Mouse (Mus musculus): ENCODE data around the gene Nsun2. TPM values are rescaled to one million over a fixed set of nuclear protein-coding genes. Genes with fewer than 3 reads are reported as not detected.

Gene Nsun2
- polyA plus RNA-seq, 1 experiment from 2014 or later: 115 TPM

- H3K9me3 ChIP-seq (ENCODE audit: control insufficient read depth, low read length): no peaks in the 10 kb centered on the region
- H3K36me3 ChIP-seq (ENCODE audit: control insufficient read depth, insufficient read depth, low read length): peaks cover 27% of the 10 kb centered on the region
- H3K4me1 ChIP-seq (ENCODE audit: control insufficient read depth, insufficient read depth, low read length): peaks cover under 1% of the 10 kb centered on the region; the same call in 1 of the 2 replicates
- no peak overlapping the region for H3K27ac ChIP-seq (ENCODE audit: low read length)
- no peak for ATAC-seq
- no peak overlapping the region for H3K4me3 ChIP-seq (ENCODE audit: low read length)
- H3K27me3 ChIP-seq (replicated peaks; ENCODE audit: control insufficient read depth, insufficient read depth, low read length): no peaks in the 10 kb centered on the region
- 88% methylated on average over 5 of the region's 5 CpGs for WGBS
- H3K4me2 ChIP-seq (ENCODE audit: low read depth, low read length): no peak overlapping the region
- H3K9ac ChIP-seq (ENCODE audit: low read depth, low read length): no peak overlapping the region
Measured at GRCm38 (mm10) chr13:69498276-69498675, 35.3 kb upstream of the Nsun2 start.

- H3K4me3 ChIP-seq (ENCODE audit: low read length): no peak overlapping the region
- H3K27me3 ChIP-seq (replicated peaks; ENCODE audit: control insufficient read depth, insufficient read depth, low read length): no peaks in the 10 kb centered on the region
- H3K9ac ChIP-seq (ENCODE audit: low read depth, low read length): no peak overlapping the region
- WGBS: 85% methylated on average over 14 of the region's 14 CpGs
- H3K4me2 ChIP-seq (ENCODE audit: low read depth, low read length): no peak overlapping the region
- ATAC-seq: peak; percentile 58
- no peak overlapping the region for H3K27ac ChIP-seq (ENCODE audit: low read length)
- H3K36me3 ChIP-seq (ENCODE audit: control insufficient read depth, insufficient read depth, low read length): peaks cover 41% of the 10 kb centered on the region
- H3K9me3 ChIP-seq (ENCODE audit: control insufficient read depth, low read length): no peaks in the 10 kb centered on the region
- H3K4me1 ChIP-seq (ENCODE audit: control insufficient read depth, insufficient read depth, low read length): peaks cover 3% of the 10 kb centered on the region; the same call in 1 of the 2 replicates
Measured at GRCm38 (mm10) chr13:69502157-69502750, 31.3 kb upstream of the Nsun2 start.

- WGBS: 63% methylated on average over 5 of the region's 5 CpGs
- no peak overlapping the region for H3K4me3 ChIP-seq (ENCODE audit: low read length)
- H3K27ac ChIP-seq (ENCODE audit: low read length): no peak overlapping the region
- no peaks in the 10 kb centered on the region for H3K27me3 ChIP-seq (replicated peaks; ENCODE audit: control insufficient read depth, insufficient read depth, low read length)
- peaks cover 3% of the 10 kb centered on the region; the same call in 1 of the 2 replicates for H3K4me1 ChIP-seq (ENCODE audit: control insufficient read depth, insufficient read depth, low read length)
- peaks cover 42% of the 10 kb centered on the region for H3K36me3 ChIP-seq (ENCODE audit: control insufficient read depth, insufficient read depth, low read length)
- no peak overlapping the region for H3K4me2 ChIP-seq (ENCODE audit: low read depth, low read length)
- H3K9ac ChIP-seq (ENCODE audit: low read depth, low read length): no peak overlapping the region
- peak; percentile 92 for ATAC-seq
- H3K9me3 ChIP-seq (ENCODE audit: control insufficient read depth, low read length): no peaks in the 10 kb centered on the region
Measured at GRCm38 (mm10) chr13:69502863-69503262, 30.7 kb upstream of the Nsun2 start.

- Histone ChIP-seq H3K4me1 (ENCODE audit: control insufficient read depth, insufficient read depth, low read length) (peaks cover 3% of the 10 kb centered on the region; the same call in 1 of the 2 replicates), H3K27ac (ENCODE audit: low read length) (no peak overlapping the region), H3K4me3 (ENCODE audit: low read length) (no peak overlapping the region), H3K27me3 (replicated peaks; ENCODE audit: control insufficient read depth, insufficient read depth, low read length) (no peaks in the 10 kb centered on the region), H3K9ac (ENCODE audit: low read depth, low read length) (no peak overlapping the region), H3K36me3 (ENCODE audit: control insufficient read depth, insufficient read depth, low read length) (peaks cover 35% of the 10 kb centered on the region), H3K9me3 (ENCODE audit: control insufficient read depth, low read length) (no peaks in the 10 kb centered on the region), H3K4me2 (ENCODE audit: low read depth, low read length) (no peak overlapping the region)
- 82% methylated on average over 12 of the region's 12 CpGs for WGBS
- ATAC-seq: no peak
Measured at GRCm38 (mm10) chr13:69506341-69507086, 27.0 kb upstream of the Nsun2 start.

GRCm38 (mm10) chr13:69507666-69508065, 25.9 kb upstream of the Nsun2 start:
- ATAC-seq: no peak
- no peak overlapping the region for H3K4me2 ChIP-seq (ENCODE audit: low read depth, low read length)
- H3K4me1 ChIP-seq (ENCODE audit: control insufficient read depth, insufficient read depth, low read length): peaks cover 3% of the 10 kb centered on the region; the same call in 1 of the 2 replicates
- no peak overlapping the region for H3K4me3 ChIP-seq (ENCODE audit: low read length)
- no peaks in the 10 kb centered on the region for H3K27me3 ChIP-seq (replicated peaks; ENCODE audit: control insufficient read depth, insufficient read depth, low read length)
- H3K27ac ChIP-seq (ENCODE audit: low read length): no peak overlapping the region
- H3K9ac ChIP-seq (ENCODE audit: low read depth, low read length): no peak overlapping the region
- peaks cover 31% of the 10 kb centered on the region for H3K36me3 ChIP-seq (ENCODE audit: control insufficient read depth, insufficient read depth, low read length)
- no peaks in the 10 kb centered on the region for H3K9me3 ChIP-seq (ENCODE audit: control insufficient read depth, low read length)
- 93% methylated on average over 3 of the region's 3 CpGs for WGBS

- Histone ChIP-seq H3K4me1 (ENCODE audit: control insufficient read depth, insufficient read depth, low read length) (no peaks in the 10 kb centered on the region), H3K27me3 (replicated peaks; ENCODE audit: control insufficient read depth, insufficient read depth, low read length) (no peaks in the 10 kb centered on the region), H3K27ac (ENCODE audit: low read length) (no peak overlapping the region), H3K9me3 (ENCODE audit: control insufficient read depth, low read length) (no peaks in the 10 kb centered on the region), H3K4me2 (ENCODE audit: low read depth, low read length) (no peak overlapping the region), H3K4me3 (ENCODE audit: low read length) (no peak overlapping the region), H3K9ac (ENCODE audit: low read depth, low read length) (no peak overlapping the region), H3K36me3 (ENCODE audit: control insufficient read depth, insufficient read depth, low read length) (peaks cover 21% of the 10 kb centered on the region)
- 58% methylated on average over 9 of the region's 9 CpGs for WGBS
- peak; percentile 70 for ATAC-seq
Measured at GRCm38 (mm10) chr13:69509391-69510244, 23.9 kb upstream of the Nsun2 start.

GRCm38 (mm10) chr13:69515091-69515490, 18.5 kb upstream of the Nsun2 start:
- no peak overlapping the region for H3K4me2 ChIP-seq (ENCODE audit: low read depth, low read length)
- H3K27ac ChIP-seq (ENCODE audit: low read length): no peak overlapping the region
- ATAC-seq: no peak
- peaks cover 8% of the 10 kb centered on the region; the same call in 1 of the 2 replicates for H3K4me1 ChIP-seq (ENCODE audit: control insufficient read depth, insufficient read depth, low read length)
- H3K4me3 ChIP-seq (ENCODE audit: low read length): no peak overlapping the region
- WGBS: 86% methylated on average over 3 of the region's 3 CpGs
- no peaks in the 10 kb centered on the region for H3K27me3 ChIP-seq (replicated peaks; ENCODE audit: control insufficient read depth, insufficient read depth, low read length)
- peaks cover 10% of the 10 kb centered on the region; the same call in 1 of the 2 replicates for H3K36me3 ChIP-seq (ENCODE audit: control insufficient read depth, insufficient read depth, low read length)
- no peaks in the 10 kb centered on the region for H3K9me3 ChIP-seq (ENCODE audit: control insufficient read depth, low read length)
- no peak overlapping the region for H3K9ac ChIP-seq (ENCODE audit: low read depth, low read length)

GRCm38 (mm10) chr13:69517445-69517844, 16.1 kb upstream of the Nsun2 start:
- H3K4me1 ChIP-seq (ENCODE audit: control insufficient read depth, insufficient read depth, low read length): peaks cover 18% of the 10 kb centered on the region
- no peak overlapping the region for H3K9ac ChIP-seq (ENCODE audit: low read depth, low read length)
- H3K9me3 ChIP-seq (ENCODE audit: control insufficient read depth, low read length): no peaks in the 10 kb centered on the region
- H3K36me3 ChIP-seq (ENCODE audit: control insufficient read depth, insufficient read depth, low read length): peaks cover 3% of the 10 kb centered on the region; the same call in 1 of the 2 replicates
- no peak overlapping the region for H3K4me2 ChIP-seq (ENCODE audit: low read depth, low read length)
- H3K4me3 ChIP-seq (ENCODE audit: low read length): no peak overlapping the region
- H3K27me3 ChIP-seq (replicated peaks; ENCODE audit: control insufficient read depth, insufficient read depth, low read length): no peaks in the 10 kb centered on the region
- ATAC-seq: 0 out of 2 replicates have a peak, but pooled peaks have one; percentile 19
- 64% methylated on average over 6 of the region's 6 CpGs for WGBS
- no peak overlapping the region for H3K27ac ChIP-seq (ENCODE audit: low read length)

- no peaks in the 10 kb centered on the region for H3K36me3 ChIP-seq (ENCODE audit: control insufficient read depth, insufficient read depth, low read length)
- no peaks in the 10 kb centered on the region for H3K9me3 ChIP-seq (ENCODE audit: control insufficient read depth, low read length)
- no peak for ATAC-seq
- H3K9ac ChIP-seq (ENCODE audit: low read depth, low read length): no peak overlapping the region
- H3K4me2 ChIP-seq (ENCODE audit: low read depth, low read length): no peak overlapping the region
- 79% methylated on average over 6 of the region's 6 CpGs for WGBS
- no peak overlapping the region for H3K4me3 ChIP-seq (ENCODE audit: low read length)
- H3K27ac ChIP-seq (ENCODE audit: low read length): no peak overlapping the region
- H3K27me3 ChIP-seq (replicated peaks; ENCODE audit: control insufficient read depth, insufficient read depth, low read length): no peaks in the 10 kb centered on the region
- H3K4me1 ChIP-seq (ENCODE audit: control insufficient read depth, insufficient read depth, low read length): peaks cover 23% of the 10 kb centered on the region
Measured at GRCm38 (mm10) chr13:69519137-69519536, 14.4 kb upstream of the Nsun2 start.
